Mouse (Mus musculus): ENCODE data around the gene Pnliprp1. TPM values are rescaled to one million over a fixed set of nuclear protein-coding genes. Genes with fewer than 3 reads are reported as not detected.
A peak's percentile ranks its signal among the peaks of the same experiment; 100 is the strongest.

Pnliprp1 gene
- 1 to 10 TPM; 4.0 to 7.5 TPM for total RNA-seq (2021)
- long read RNA-seq, experiment 1, transcript Pnliprp1-201 (13 exons, 1,619 nt): major isoform, 10 of 16 reads
- long read RNA-seq, experiment 1, partial matches to known transcripts: 5 of 16 reads
- long read RNA-seq, experiment 1, other reads (novel, unspliced or antisense): 1 of 16 reads
- long read RNA-seq, experiment 2: 0 reads

DNA sequence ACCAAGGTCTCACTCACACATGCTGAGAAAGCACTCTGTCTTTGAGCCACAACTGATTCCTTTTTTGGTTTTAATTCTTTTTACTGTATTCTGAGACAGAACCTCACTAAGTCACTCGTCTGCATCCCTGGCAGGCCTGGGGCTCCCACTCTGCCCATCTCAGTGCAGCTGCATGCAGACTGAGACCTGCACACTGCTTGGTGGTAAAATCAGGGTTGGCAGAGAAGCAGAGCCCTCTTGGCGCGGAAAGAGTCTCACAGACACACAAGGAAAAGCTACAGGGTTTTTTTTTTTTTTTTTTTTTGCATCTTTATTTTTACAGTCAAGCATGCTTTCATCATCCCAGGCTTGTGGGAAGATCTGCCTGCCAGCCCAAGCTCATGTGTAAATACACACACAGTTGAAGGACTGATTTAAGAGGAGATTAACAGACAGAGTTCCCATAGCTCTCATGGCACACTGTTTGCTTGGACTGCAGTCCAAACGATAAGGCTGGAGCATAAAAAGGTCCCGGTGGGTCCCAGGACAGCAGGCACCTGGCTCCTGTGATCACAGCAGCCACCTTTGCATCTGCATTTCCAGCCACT lies at the start of gene Pnliprp1:
Gene Pnliprp1 (plus strand): TSS at position 443 of the 587 bp plus-strand sequence.
- no peak for DNase-seq

DNA sequence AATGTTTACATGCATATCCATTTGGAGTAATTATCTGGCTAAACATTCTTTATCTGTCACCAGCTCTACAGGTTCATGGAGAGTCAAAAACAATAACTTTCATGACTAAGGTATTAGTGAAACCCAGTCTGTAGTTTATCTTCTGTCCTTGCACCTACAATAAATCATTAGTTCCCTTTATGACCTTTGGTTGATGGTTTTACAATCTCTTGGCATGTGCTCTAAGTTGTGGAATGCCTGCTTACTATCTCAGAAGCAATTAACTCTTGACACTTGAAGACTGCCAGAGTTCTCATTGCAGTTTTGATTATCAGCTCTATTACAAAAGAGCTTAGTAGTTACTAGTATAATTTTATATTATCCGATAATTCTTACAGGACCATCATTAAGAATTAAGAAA lies 39.8 kb upstream of the Pnliprp1 start:
- DNase-seq: no peak

DNA sequence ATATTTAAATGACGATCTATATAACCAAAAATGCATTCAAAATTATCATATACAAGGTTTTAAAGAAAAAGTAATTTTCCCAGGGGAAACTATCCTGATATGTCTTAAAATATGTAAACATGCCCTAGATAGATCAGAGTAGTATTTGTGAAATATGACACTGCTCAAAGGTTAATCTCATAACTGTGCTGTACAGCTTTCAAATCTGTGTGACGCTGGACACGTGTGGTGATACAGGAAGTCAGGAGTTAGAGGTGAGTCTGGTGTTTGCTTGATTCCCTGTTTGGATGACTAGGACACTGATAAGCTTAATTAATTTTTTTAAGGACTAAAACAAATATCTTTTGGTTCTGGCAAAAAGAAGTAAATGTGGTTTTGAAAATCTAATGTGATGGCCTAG lies 33.4 kb upstream of the Pnliprp1 start:
- no peak for DNase-seq

DNA sequence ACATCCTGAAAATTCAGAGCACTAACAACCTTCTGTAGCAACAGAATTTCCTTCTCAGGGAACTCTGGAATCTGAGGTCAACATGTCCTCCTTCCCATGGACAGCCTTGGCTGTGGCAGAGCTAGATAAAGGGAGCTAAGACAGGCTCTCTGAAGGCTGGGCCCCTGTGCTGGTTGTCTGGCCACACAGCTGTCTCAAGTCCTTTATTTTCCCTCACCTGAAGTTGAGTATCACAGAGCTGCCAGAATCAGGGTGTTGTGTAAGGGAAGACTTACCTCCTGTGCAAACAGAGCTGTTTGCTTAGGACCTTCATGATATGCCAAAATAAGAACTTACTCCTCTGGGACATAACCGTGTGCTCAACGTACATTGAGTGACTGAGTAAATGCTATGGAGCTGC lies 32.5 kb upstream of the Pnliprp1 start:
- DNase-seq: no peak

DNA sequence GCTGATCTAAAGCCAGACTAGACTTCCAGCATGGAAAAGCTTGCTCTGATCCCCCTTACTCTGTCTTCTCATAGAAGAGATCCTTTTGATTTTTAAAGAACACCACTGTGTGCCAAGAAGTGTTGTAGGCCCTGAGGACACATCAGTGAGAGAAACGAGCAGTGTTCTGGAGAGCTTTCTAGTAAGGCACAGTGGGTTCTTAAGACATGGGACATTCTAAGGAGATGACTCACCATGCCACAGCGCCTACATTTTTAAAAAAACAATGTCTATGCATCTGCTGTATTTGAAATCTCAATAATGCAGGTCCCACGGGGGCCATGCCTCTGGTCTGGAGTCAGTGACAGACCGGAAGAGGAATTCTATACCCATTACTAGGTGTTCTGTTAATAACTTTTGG lies 24.1 kb upstream of the Pnliprp1 start:
- no peak for DNase-seq

DNA sequence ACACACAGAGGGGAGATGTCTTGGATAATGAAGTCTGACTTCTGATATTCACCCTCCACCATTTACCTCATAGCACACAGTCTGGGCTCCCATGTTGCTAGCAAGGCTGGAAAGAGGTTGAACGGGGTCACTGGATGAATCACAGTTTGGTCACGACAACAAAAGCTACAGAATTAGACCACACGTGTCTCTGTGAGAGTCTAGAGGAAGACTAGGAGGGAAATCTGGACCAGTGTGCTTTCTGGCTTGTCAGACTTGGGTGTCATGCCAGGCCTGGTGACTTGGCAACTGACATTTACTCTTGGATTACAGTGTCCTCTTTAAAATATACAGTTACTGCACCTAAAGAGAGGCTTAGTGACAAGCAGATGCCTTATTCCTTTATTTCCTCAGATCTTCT lies 20.1 kb upstream of the Pnliprp1 start:
- peak; percentile 3 for DNase-seq

DNA sequence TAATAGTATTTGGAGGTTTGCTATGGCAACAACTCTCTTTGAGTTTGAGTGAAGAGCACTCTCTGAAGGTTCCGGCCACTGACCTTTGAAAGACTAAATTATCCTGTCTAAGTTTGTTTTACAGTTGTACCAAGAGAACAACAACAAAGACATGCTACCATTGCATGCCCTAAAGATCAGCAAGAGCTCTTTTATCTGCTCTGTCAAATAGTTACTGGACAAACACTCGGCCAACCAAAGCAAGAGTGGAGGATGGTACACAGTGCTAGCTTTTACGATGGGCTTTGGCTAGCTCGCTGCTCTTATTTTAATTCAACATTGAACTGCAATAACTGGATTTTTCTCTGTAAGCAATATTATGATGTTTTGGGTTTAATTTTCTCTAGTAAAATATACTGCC lies 10.8 kb upstream of the Pnliprp1 start:
- no peak for DNase-seq

DNA sequence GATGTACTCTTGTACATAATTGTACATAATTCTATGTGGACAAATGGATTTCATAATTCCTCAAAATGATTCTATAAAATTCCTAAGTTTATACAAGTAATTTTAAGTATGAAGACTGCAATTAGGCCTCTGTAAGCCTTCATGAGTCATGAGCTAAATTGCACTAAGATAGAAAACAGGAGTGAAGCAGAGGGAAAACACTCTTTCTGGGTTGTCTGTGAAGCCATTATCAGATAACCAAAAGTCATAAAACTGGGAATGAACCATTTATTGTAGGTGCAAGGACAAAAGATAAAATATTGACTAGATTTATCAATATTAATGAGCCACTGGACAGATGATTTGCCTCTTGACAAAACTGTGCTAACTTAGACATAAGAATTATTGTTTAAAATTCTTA lies 8.2 kb upstream of the Pnliprp1 start:
- no peak for DNase-seq

DNA sequence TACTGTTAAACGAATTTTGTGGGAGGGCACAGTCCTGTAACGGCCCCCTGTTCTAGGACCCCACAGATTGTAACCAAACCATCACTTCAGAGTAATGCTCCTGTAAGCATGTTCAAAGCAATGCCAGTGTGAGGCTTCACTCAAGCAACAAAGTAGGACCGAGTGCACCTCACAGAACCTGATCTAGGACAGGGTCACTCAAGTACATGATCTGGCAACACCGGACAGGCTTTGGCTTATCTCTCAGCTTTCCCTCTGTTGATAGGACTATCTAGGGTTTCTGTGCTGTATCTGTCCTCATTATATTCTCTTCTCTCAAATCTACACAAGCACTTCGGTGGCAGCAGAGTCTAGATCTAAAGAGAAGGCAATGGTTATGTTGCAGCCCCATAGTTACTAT lies 2.1 kb upstream of the Pnliprp1 start:
- no peak for DNase-seq

DNA sequence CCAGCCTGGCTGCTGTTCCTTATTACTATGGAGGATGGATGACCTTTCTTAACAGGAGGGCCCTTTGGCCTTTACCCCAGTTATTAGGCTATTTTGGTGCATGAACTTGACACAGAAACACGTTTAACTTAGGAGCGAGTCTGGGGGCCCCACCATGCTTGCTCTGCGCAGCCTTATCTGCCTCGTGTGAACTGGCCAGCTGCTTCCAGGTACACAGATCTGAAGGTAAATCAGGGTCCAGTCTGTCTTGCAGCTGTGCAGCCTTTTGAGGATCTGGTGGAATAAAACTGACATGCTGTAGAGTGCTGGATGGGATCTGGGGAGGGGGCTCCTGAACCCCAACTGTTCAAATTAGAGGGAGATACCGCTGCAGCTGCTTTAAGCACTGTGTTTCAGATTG lies 931 bp upstream of the Pnliprp1 start:
- DNase-seq: no peak

DNA sequence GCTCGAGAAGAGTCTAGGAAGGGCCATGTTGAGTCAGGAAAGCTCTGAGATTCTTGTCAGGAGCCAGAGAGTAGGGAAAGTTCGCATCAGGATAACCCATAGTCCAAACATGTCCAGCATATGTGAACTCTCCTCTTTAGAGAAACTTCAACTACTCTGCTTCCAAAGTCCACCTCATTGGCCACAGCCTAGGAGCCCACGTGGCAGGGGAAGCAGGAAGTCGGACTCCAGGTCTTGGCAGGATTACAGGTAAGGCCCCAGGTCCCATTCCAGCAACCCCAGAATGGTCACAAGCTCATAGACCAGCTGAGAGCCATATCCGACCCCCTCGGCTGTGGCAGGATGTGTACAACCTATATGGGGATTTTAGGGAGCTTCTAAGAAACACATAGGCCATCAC lies 4.5 kb downstream of the Pnliprp1 start:
- DNase-seq: no peak

DNA sequence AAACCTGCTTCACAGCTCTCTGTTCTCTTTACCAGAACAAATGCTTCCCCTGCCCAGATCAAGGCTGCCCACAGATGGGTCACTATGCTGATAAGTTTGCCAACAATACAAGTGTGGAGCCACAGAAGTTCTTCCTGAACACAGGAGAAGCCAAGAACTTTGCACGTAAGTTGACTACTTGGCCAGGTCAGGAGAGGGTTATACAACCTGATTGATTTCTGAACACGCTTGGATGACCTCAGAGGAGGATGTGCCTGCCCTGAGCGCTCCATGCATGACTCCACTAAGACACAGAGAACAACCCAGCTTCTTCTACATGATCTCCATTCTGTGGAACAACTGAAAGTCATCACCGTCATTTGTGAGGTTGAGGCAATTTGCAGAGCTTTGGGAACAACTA lies 9.4 kb downstream of the Pnliprp1 start:
- no peak for DNase-seq

DNA sequence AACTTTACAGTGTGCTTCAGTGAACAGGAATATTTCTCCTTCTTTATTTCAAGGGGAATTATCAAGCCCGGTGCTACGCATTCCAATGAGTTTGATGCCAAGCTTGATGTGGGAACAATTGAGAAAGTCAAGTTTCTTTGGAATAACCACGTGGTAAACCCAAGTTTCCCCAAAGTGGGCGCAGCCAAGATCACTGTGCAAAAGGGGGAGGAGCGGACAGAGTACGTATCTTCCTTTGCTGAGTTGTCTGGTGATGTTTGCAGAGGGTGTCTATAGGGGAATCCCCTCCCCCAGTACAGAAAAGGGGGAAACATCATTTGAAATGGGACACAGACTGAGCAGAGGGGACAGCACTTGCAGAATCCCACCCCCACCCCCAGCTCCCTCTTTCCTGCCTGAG lies 12.3 kb downstream of the Pnliprp1 start:
- no peak for DNase-seq

DNA sequence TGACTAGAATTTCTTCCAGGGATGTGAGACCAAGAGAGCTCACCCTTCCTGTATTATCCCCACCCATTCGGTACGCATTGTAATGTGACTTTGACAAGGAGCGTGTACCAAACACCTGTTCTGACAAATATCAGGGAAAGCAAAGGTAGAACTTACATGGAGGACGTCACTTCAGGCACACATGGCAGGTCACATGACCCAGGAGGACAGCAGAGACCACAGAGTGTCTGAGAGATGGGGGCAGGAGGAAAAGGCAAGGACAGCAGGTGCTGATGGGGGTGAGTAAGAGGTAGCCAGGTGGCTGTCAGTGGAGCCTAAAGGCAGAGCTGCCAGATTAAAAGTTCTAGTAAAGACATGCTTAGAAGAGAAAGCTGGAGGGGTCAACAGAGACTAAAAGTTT lies 14.0 kb downstream of the Pnliprp1 start:
- DNase-seq: no peak

DNA sequence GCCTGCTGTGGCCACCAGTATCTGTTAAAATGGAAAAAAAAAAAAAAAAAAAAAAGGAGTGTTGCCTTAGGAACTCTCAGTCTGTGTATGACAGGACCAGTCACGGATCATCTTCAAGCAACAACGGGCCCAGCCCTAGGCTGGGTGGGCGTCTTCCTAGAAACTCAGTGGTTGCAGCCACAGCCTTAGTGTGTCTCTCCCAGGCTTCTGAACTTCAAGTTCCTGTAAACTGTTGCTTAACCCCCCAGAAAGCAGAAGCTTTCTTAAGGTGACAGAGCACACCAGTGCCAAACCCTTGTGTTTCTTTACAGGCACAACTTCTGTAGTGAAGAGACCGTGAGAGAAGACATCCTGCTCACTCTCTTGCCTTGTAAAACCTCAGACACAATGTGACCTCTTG lies 15.0 kb downstream of the Pnliprp1 start:
- no peak for DNase-seq

DNA sequence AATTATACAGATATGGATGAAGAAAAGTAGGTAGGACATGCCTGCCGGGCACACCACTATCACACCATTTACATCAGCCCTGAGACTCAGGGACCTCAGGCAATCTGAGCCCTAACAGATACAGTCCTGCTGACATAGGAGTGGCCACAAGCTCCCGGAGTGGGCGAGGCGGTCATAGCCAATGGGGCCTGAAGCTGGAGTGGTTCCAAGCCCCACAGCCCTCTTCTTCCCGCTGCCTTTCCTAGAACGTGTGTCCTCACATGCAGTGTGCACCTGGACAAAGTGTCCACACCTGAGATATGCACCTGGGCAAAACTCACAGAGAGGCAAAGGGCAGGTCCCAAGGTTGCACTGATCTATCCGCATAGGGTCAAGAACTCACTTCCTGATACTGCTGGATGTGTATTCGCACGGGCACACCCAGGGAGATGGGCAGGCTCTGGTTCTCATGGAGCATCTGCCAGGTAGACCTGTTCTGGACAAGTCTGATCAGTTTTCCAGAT lies 18.9 kb downstream of the Pnliprp1 start:
- no peak for DNase-seq

DNA sequence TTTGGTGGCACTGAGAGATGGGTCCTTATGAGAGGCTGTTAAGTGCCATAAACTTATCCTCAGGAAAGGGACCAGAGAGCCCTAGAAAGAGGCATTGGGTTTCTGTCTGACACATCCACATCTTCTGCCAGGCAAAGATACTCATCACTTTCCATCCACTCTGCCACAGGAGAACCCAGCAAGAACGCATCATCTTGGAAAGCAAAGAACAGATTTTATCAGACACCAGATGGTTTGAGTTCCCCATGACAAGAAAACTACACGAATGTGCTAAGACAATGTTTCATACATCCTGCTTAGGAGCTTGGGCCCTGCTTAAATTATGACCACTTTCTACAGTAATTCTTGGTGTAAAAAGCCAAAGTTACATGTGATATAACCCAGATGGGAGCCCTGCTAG lies 22.1 kb downstream of the Pnliprp1 start:
- no peak for DNase-seq

DNA sequence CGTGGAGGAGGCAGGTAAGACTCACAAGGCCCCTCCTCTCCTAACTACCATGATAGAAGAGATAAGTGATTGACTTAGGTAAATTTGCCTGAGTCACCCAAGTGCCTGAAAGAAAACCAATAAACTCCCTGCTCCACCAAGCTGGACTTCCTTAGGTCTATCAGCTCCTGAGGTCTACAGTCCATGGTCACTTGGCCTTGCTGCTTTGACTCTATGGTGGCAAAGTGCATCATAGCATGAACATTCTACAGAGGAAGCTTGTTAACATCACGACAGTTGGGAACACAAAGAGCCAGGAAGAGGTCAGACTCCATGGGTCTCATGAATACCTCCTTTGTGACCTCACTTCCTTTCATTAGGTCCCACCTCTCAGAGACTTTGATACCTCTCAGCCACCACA lies 22.8 kb downstream of the Pnliprp1 start:
- DNase-seq: no peak

DNA sequence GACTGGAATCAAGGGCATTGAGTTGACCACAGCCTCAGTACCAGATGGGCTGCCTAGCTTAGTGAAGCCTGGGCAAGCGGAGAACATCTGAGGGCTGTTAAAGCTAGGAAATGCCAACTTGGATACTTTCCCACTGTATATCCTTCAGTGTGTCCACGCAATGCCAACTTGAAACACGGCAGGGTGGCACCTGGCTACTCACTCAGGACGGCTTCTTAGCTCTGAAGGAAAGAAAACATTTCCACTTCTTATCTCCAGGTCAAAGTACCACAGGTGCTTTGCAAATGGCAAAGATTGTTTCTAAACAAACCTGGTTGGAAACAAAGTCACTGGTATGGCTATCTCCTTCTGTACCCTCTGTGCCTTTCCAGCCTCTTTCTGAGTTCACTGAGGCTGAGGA lies 30.2 kb downstream of the Pnliprp1 start:
- DNase-seq: no peak

DNA sequence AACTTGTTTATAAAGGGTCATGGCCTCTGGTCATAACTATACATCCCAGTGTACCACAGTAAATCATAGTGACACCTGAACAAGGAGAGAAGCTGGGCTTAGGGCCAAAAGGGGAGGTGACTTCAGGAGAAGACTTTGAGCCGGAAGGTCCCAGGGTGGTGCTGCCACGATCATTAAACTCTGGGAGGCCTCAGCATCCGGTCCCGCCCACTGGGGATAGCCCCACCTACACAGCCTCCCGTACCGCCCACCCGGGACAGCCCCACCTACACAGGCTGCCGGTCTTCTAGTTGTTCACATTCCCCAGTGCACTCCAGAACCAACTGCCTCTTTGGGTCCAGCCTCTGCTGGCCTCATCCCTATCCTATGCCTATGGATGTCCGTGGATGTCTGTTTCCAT lies 30.7 kb downstream of the Pnliprp1 start, which contains the start of gene Pnliprp2:
Gene Pnliprp2 (plus strand): TSS at position 297 of the 400 bp plus-strand sequence.
- peak; percentile 33 for DNase-seq

DNA sequence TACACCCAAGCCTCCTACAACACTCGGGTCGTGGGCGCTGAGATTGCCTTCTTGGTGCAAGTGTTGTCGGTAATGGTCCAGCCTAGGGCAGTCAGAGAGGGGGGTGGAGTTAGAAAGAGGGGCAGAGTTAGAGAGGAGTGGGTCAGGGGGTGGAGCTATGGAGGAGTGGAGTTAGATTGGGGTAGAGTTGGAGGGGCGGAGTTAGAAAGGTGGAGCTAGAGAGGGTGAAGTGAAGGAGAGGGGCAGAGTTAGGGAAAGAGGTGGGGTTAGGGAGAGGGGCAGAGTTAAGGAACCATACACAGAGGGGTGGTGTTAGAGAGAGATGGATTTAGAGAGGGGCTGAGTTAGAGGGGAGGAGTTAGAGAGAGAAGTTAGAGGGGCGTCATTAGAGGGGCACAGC lies 33.6 kb downstream of the Pnliprp1 start:
- no peak for DNase-seq

DNA sequence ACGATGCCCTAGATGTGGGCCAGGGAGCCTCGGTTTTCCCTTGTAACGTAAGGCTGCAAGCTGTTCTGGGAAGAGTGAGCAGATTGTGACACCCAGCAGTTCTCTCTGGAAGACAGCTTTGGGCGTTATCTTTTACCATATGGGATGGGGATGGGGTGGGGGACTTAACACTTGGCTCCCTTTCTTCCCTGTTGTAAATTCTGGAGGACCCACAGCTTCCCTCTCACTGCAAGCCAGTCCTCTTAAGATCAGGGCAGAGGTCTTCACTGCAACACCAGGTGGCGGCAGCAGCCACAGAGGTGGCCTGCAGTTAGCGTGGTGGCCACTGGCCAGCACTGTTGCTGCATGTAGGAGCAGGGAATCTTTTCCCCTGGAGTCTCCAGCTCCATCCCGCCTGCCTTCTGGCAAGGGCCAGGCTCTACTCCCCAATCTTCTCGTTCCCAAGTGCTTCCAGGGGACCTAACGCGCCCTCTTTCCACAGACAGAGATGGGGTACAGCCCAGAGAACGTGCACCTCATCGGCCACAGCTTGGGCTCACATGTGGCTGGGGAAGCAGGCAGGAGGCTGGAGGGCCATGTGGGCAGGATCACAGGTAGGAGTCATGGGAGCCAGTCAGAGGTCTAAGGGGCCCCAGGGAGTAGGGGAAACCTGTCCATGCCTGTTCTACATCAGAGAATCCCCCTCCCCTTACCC lies 34.3 kb downstream of the Pnliprp1 start:
- DNase-seq: peak; percentile 79

DNA sequence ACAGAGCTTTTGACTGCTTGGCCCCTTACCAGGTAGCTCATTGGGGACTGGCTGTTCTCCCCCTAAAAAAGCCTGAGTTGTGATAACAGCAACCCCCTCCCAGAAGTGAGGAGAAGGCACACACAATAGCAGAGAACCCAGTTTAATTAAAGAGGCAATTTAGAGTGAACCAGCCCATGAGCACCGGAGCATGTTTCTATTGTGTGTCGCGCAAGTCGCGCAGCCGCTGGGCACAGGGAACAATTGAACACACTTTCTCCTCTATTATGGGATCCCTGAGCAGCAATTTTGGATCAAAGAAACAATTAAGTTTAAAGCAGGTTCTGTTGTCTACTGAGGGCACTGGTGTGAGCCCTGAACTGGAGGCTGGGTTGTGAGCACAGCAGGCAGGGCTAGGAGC lies 38.6 kb downstream of the Pnliprp1 start:
- no peak for DNase-seq

DNA sequence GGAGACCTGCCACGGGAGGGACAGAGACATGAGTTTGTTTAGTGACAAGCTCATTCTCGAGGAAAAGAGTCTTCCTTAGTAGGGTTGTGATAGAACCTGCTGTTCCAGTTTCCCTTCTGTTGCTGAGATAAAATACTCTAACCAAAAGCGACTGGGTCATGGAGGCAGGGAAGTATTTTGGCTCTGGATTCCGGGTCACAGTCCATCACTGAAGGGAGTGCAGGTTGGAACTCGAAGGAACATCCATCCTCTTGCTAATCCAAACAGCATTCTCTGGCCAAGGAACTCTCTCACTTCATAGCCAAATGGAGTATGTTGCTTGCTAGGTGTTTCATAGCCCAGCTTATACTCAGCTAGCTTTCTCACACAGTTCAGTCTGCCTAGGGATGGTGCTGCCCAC lies 47.8 kb downstream of the Pnliprp1 start:
- no peak for DNase-seq

Data from adrenal gland, postnatal 10 days (tissue).